Mouse (Mus musculus): ENCODE results near the gene Tmem87b.

Tmem87b gene

DNA sequence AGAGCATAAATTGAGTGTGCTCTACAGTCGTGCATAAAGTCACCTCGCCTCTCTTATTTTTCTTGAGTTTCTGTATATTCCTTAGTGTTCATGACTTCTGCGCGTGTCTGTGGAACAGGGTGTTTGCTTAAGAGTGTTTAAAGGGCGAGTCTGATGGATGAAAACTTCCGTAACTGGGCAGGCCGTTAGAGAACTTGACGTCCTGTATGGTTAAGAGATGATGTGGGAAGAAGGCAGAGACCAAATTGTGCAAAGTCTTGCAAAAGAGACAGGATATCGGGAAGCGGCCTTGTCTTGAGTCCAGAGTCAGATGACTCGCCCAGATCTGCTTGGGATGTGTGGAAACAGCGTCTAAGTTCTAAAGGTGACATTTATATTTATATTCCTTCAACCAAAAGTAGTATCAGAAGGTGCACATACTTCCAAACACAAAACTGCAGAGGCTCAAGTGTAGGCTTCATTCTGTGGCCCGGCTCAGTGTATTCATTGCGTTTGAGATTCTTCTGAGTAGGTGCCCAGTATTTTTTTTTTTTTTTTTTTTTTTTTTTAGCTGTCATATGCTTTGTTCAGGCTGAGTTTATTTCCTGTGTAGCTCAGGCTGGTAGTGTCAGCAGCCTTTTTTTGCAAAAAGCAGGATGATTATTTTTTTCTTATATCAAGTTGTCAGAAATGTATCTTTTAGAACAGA lies 1.2 kb downstream of the Tmem87b start:
- DNase-seq: no peak

GRCm38 (mm10) chr2:128820631-128821030 lies 2.7 kb downstream of the Tmem87b start:
- no peak for DNase-seq

- DNase-seq: no peak
Measured at GRCm38 (mm10) chr2:128823893-128824292, 6.0 kb downstream of the Tmem87b start.

DNA sequence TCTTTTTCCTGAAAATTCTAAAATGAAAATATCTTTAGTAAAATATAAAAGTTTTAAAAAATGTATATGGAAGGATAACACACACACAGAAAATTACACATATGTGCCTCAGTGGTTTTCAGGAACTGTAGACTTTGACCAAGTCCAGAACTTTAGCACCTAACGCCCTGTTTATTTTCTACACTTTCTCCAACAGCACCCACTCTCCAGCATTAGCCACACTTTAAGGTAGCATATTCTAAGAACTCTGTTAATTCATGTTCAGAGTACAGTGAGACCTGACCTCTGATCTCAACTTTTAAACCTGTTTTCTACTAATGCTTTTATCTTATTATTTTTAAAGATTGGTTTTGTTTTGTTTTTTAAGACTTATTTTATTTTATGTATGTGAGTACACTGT lies 9.9 kb downstream of the Tmem87b start:
- DNase-seq: no peak

- DNase-seq: no peak
Measured at GRCm38 (mm10) chr2:128832611-128833010, 14.7 kb downstream of the Tmem87b start.

GRCm38 (mm10) chr2:128833035-128833434 lies 15.1 kb downstream of the Tmem87b start:
- DNase-seq: no peak

GRCm38 (mm10) chr2:128833435-128833834 lies 15.5 kb downstream of the Tmem87b start:
- DNase-seq: no peak

- DNase-seq: no peak
Measured at GRCm38 (mm10) chr2:128837531-128837930, 19.6 kb downstream of the Tmem87b start.

GRCm38 (mm10) chr2:128838611-128839010 lies 20.7 kb downstream of the Tmem87b start:
- DNase-seq: no peak

- DNase-seq: no peak
Measured at GRCm38 (mm10) chr2:128839501-128839900, 21.6 kb downstream of the Tmem87b start.

- no peak for DNase-seq
Measured at GRCm38 (mm10) chr2:128842437-128842836, 24.5 kb downstream of the Tmem87b start.

GRCm38 (mm10) chr2:128850036-128850435 lies 32.1 kb downstream of the Tmem87b start:
- no peak for DNase-seq

GRCm38 (mm10) chr2:128856673-128857072 lies 38.8 kb downstream of the Tmem87b start:
- no peak for DNase-seq

- no peak for DNase-seq
Measured at GRCm38 (mm10) chr2:128858962-128859361, 41.0 kb downstream of the Tmem87b start.

- no peak for DNase-seq
Measured at GRCm38 (mm10) chr2:128859861-128860260, 41.9 kb downstream of the Tmem87b start.

- DNase-seq: no peak
Measured at GRCm38 (mm10) chr2:128862636-128863035, 44.7 kb downstream of the Tmem87b start, which contains the start of gene Fbln7. TSS of gene Fbln7 (plus strand) at chr2:128862981.

GRCm38 (mm10) chr2:128863777-128864331 lies 45.9 kb downstream of the Tmem87b start:
- no peak for DNase-seq

GRCm38 (mm10) chr2:128865061-128865460 lies 47.1 kb downstream of the Tmem87b start:
- no peak for DNase-seq

DNA sequence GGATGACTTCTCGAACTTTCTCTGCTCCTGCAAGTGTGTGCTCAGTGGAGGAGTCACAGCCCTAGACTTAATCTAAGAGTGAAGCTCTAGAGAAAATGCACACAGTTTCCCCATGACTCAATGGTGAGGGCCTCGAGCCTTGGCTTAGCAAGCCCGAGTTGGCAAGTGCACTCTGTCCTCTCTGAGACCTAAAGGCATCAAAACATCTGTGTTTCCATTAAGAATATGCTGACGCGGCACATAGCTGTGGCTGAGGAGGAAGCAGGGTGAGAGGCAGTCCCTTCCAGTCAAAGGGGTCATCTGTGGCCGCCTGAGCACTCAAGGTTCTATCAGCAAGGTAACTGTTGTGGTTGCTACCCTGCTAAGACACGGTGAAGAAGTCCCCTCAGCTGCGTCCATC lies 53.7 kb downstream of the Tmem87b start:
- DNase-seq: no peak

DNA sequence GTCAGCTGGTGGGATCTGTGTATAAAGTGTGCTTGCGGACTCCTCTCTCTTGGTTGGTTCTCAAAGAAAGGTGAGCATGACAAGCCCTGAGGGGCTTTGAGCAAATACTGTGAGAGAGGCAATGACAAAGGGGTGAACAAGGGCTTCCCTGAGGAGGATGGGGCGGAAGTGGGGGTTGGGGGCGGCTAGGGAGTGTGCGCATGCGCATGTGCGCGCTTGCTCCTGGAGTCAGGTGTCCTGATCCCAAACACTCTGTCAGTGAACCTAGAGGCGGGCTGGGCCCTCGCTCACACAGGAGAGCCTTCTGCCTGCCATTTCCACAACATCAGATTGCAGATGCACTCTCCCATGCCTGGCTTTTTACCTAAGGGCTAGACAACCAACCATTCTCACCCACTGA lies 54.3 kb downstream of the Tmem87b start:
- no peak for DNase-seq

- no peak for DNase-seq
Measured at GRCm38 (mm10) chr2:128875526-128875925, 57.6 kb downstream of the Tmem87b start.

- peak in 1 of 2 experiments; percentile 17 for DNase-seq
Measured at GRCm38 (mm10) chr2:128881236-128881635, 63.3 kb downstream of the Tmem87b start.

DNA sequence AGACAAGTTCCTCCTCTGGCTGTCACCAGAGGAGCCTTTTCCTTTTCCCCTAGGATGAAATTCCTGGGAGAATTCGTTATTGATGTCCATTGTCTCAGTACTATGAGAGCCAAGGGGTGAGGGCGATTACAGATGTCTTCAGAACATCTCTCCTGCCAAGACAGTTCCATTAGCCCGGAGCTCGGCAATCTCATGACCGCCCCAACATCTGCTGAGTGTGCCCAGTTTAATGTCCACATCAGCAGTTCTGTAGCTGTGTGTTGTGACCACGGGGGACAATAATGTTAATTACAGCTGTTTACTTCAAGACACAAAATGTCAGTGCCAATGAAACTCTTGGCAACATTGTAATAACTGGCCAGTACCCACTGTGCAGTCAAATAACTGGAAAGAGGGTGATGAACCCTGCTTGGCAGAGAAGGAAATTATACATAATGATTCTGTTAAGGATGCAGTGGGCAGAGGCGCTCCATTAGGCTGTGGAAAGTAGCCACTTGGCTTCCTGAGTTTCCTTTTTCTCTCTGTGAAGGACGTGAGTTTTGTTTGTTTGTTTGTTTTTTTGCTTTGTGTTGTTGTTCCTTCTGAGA lies 67.4 kb downstream of the Tmem87b start:
- DNase-seq: no peak

DNA sequence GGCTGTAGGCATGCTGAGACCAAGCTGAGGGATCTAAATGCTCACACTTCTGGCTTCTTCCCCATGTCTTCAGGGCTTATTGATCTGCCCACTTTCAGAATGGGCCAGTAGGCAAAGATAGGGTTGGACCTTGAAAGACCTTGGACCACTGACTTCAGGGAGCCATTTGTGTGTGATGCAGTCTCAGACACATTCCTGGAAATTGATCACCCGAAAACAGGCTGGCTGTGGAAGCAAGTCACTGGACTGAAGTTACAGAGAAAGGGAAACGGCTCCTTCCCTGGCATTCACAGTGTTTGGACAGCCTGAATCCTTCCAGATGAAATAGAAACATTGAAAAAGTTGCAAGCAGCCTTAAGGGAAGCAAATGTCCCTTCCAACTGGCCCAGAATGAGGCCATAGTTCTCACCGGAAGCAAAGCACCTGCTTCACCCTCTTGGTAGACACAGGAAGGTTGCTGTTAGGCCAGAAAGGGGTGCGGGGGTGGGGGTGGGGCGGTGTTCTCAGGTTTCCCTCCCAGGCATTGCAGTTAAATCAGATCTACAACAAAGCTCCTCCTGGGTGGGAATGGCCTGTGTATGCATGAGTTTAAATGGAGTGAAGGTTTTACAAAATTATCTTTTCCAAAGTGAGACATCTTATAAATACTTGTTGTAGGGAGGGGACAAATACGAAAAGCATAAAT lies 70.1 kb downstream of the Tmem87b start:
- no peak for DNase-seq
